Mouse (Mus musculus) embryonic facial prominence, embryonic 11.5 days (tissue): ENCODE measurements around the gene Asic2. TPM values are rescaled to one million over a fixed set of nuclear protein-coding genes. Genes with fewer than 3 reads are reported as not detected.

Experiments
- ATAC-seq: fragments of 200-750 bp; cut with Nextera tagmentation; replicated peaks from 2 replicates; pipeline ENCODE4 v1.8.0; 2017; ENCODE audit warnings: low read depth; ENCODE audit not compliant: insufficient number of reproducible peaks, low FRiP score, low TSS enrichment
- DNase-seq: peaks from one replicate; pipeline ENCODE4 v3.0.0-alpha.2; 2015; ENCODE audit warnings: low spot score
- H3K27ac ChIP-seq: fragments of 300-500 bp; sonication (generic); replicated peaks from 2 replicates; pipeline ENCODE4 v1.5.1; 2014; ENCODE audit warnings: mild to moderate bottlenecking, low read depth, low read length, control low read depth
- H3K27me3 ChIP-seq: fragments of 300-500 bp; sonication (generic); 2 replicates; pipeline ENCODE4 v1.6.1; 2014; ENCODE audit warnings: mild to moderate bottlenecking, low read length, moderate library complexity, mixed read lengths; ENCODE audit not compliant: control insufficient read depth, insufficient read depth
- H3K36me3 ChIP-seq: fragments of 300-500 bp; sonication (generic); replicated peaks from 2 replicates; pipeline ENCODE4 v1.6.1; 2014; ENCODE audit warnings: low read depth, mild to moderate bottlenecking, low read length, moderate library complexity, mixed read lengths; ENCODE audit not compliant: control insufficient read depth, insufficient read depth
- H3K4me1 ChIP-seq: fragments of 300-500 bp; sonication (generic); 2 replicates; pipeline ENCODE4 v1.6.1; 2014; ENCODE audit warnings: low read length, mixed read lengths; ENCODE audit not compliant: control insufficient read depth, insufficient read depth
- H3K4me2 ChIP-seq: fragments of 300-500 bp; sonication (generic); 2 replicates; pipeline ENCODE4 v1.6.1; 2014; ENCODE audit warnings: low read depth, mild to moderate bottlenecking, control low read depth, low read length, moderate library complexity
- H3K4me3 ChIP-seq: fragments of 300-500 bp; sonication (generic); 2 replicates; pipeline ENCODE4 v1.5.1; 2014; ENCODE audit warnings: low read depth, low read length, control low read depth
- H3K9ac ChIP-seq: fragments of 300-500 bp; sonication (generic); replicated peaks from 2 replicates; pipeline ENCODE4 v1.6.1; 2014; ENCODE audit warnings: mild to moderate bottlenecking, control low read depth, low read length
- H3K9me3 ChIP-seq: fragments of 300-500 bp; sonication (generic); replicated peaks from 2 replicates; pipeline ENCODE4 v1.6.1; 2016; ENCODE audit warnings: mild to moderate bottlenecking, low read length, inconsistent platforms, mixed read lengths; ENCODE audit not compliant: control insufficient read depth
- WGBS: fragments of 180-500 bp; shearing (Covaris S2); extraction: QIAGEN DNeasy Blood & Tissue Kit; methylation state at CpG from one replicate; pipeline ENCODE4 v1.1.7; 2014; 5-methylcytosine and 5-hydroxymethylcytosine counted together
- polyA plus RNA-seq: library from polyadenylated mRNA; unstranded; fragments of >200 nt; fragmentation: Nextera tagmentation; extraction: Ambion mirVana; gene quantifications from 2 replicates; pipeline ENCODE4 v1.2.1, GENCODE M21; 2014

Gene Asic2
- polyA plus RNA-seq, 1 experiment from 2014 or later, result 0.46 TPM

GRCm38 (mm10) chr11:81283185-81283584, 685.1 kb downstream of the Asic2 start:
- Histone ChIP-seq H3K9ac (no peak overlapping the region), H3K4me2 (no peak overlapping the region), H3K36me3 (no peaks in the 10 kb centered on the region), H3K4me1 (no peaks in the 10 kb centered on the region), H3K27ac (no peak overlapping the region), H3K4me3 (no peak overlapping the region), H3K27me3 (no peaks in the 10 kb centered on the region), H3K9me3 (no peaks in the 10 kb centered on the region)
- WGBS, result 67% methylated on average over 6 of the region's 6 CpGs
- no peak for DNase-seq
- no peak for ATAC-seq

GRCm38 (mm10) chr11:81280070-81280469, 688.2 kb downstream of the Asic2 start:
- H3K4me1 ChIP-seq, result no peaks in the 10 kb centered on the region
- DNase-seq, result no peak
- no peak overlapping the region for H3K4me3 ChIP-seq
- H3K9ac ChIP-seq, result no peak overlapping the region
- H3K27ac ChIP-seq, result no peak overlapping the region
- 27% methylated on average over 2 of the region's 2 CpGs for WGBS
- no peaks in the 10 kb centered on the region for H3K27me3 ChIP-seq
- no peaks in the 10 kb centered on the region for H3K36me3 ChIP-seq
- no peak overlapping the region for H3K4me2 ChIP-seq
- no peaks in the 10 kb centered on the region for H3K9me3 ChIP-seq
- ATAC-seq, result no peak

GRCm38 (mm10) chr11:81277406-81277805, 690.9 kb downstream of the Asic2 start:
- Histone ChIP-seq H3K9ac (no peak overlapping the region), H3K4me2 (no peak overlapping the region), H3K27ac (no peak overlapping the region), H3K9me3 (no peaks in the 10 kb centered on the region), H3K4me3 (no peak overlapping the region), H3K36me3 (no peaks in the 10 kb centered on the region), H3K4me1 (no peaks in the 10 kb centered on the region), H3K27me3 (no peaks in the 10 kb centered on the region)
- 45% methylated on average over 5 of the region's 5 CpGs for WGBS
- no peak for DNase-seq
- ATAC-seq, result no peak

GRCm38 (mm10) chr11:81272677-81273418, 695.4 kb downstream of the Asic2 start:
- H3K4me2 ChIP-seq, result no peak overlapping the region
- no peak overlapping the region for H3K9ac ChIP-seq
- no peak overlapping the region for H3K27ac ChIP-seq
- no peak overlapping the region for H3K4me3 ChIP-seq
- H3K27me3 ChIP-seq, result no peaks in the 10 kb centered on the region
- WGBS, result 89% methylated on average over 16 of the region's 16 CpGs
- no peaks in the 10 kb centered on the region for H3K9me3 ChIP-seq
- ATAC-seq (no peak), DNase-seq (no peak)
- no peaks in the 10 kb centered on the region for H3K4me1 ChIP-seq
- no peaks in the 10 kb centered on the region for H3K36me3 ChIP-seq

- no peak overlapping the region for H3K4me3 ChIP-seq
- no peaks in the 10 kb centered on the region for H3K36me3 ChIP-seq
- no peak overlapping the region for H3K27ac ChIP-seq
- DNase-seq (no peak), ATAC-seq (no peak)
- no peak overlapping the region for H3K9ac ChIP-seq
- no peak overlapping the region for H3K4me2 ChIP-seq
- no peaks in the 10 kb centered on the region for H3K4me1 ChIP-seq
- H3K27me3 ChIP-seq, result no peaks in the 10 kb centered on the region
- 88% methylated on average over 1 of the region's 1 CpGs for WGBS
- no peaks in the 10 kb centered on the region for H3K9me3 ChIP-seq
Observed at GRCm38 (mm10) chr11:81271422-81271821, 696.8 kb downstream of the Asic2 start.

- Histone ChIP-seq H3K4me1 (no peaks in the 10 kb centered on the region), H3K4me2 (no peak overlapping the region), H3K9ac (no peak overlapping the region), H3K36me3 (no peaks in the 10 kb centered on the region), H3K4me3 (no peak overlapping the region), H3K9me3 (no peaks in the 10 kb centered on the region), H3K27ac (no peak overlapping the region), H3K27me3 (no peaks in the 10 kb centered on the region)
- 62% methylated on average over 7 of the region's 7 CpGs for WGBS
- ATAC-seq, result no peak
- DNase-seq, result no peak
Observed at GRCm38 (mm10) chr11:81270518-81270917, 697.7 kb downstream of the Asic2 start.

- Histone ChIP-seq H3K27me3 (no peaks in the 10 kb centered on the region), H3K4me2 (no peak overlapping the region), H3K36me3 (no peaks in the 10 kb centered on the region), H3K4me3 (no peak overlapping the region), H3K9me3 (no peaks in the 10 kb centered on the region), H3K9ac (no peak overlapping the region), H3K4me1 (no peaks in the 10 kb centered on the region), H3K27ac (no peak overlapping the region)
- ATAC-seq (no peak), DNase-seq (no peak)
- 79% methylated on average over 2 of the region's 2 CpGs for WGBS
Observed at GRCm38 (mm10) chr11:81263757-81264156, 704.5 kb downstream of the Asic2 start.

- no peak overlapping the region for H3K4me2 ChIP-seq
- H3K4me3 ChIP-seq, result no peak overlapping the region
- H3K27ac ChIP-seq, result no peak overlapping the region
- no peaks in the 10 kb centered on the region for H3K36me3 ChIP-seq
- ATAC-seq, result no peak
- no peaks in the 10 kb centered on the region for H3K27me3 ChIP-seq
- H3K4me1 ChIP-seq, result no peaks in the 10 kb centered on the region
- H3K9me3 ChIP-seq, result no peaks in the 10 kb centered on the region
- 74% methylated on average over 1 of the region's 1 CpGs for WGBS
- no peak overlapping the region for H3K9ac ChIP-seq
- DNase-seq, result no peak
Observed at GRCm38 (mm10) chr11:81263193-81263592, 705.1 kb downstream of the Asic2 start.
